Mouse (Mus musculus) bone marrow, adult 2 months (tissue): ENCODE results near the gene Tmem169. TPM values are rescaled to one million over a fixed set of nuclear protein-coding genes. Genes with fewer than 3 reads are reported as not detected.
"Not testable (repeated sequence)": the region's sequence is repeated elsewhere in the genome, so short reads cannot be mapped to it uniquely, and the experiment has no call there.

ENCODE experiments used
- H3K27ac ChIP-seq: fragments of 200-500 bp; 2 replicates; pipeline ENCODE4 v1.5.1; 2012; ENCODE audit warnings: low read depth, mild to moderate bottlenecking, control low read depth, inconsistent platforms, low read length; ENCODE audit not compliant: control insufficient read depth, poor library complexity, insufficient read depth
- H3K4me1 ChIP-seq: fragments of 200-500 bp; 2 replicates; pipeline ENCODE4 v1.6.1; 2011; ENCODE audit warnings: low read length; ENCODE audit not compliant: control insufficient read depth, insufficient read depth
- H3K4me3 ChIP-seq: fragments of 200-500 bp; replicated peaks from 2 replicates; pipeline ENCODE3; 2011; ENCODE audit warnings: mild to moderate bottlenecking, low read depth, low read length, control low read depth; ENCODE audit not compliant: control insufficient read depth
- CTCF ChIP-seq: fragments of 200-500 bp; IDR thresholded peaks from 2 replicates; pipeline ENCODE4 v1.5.1; 2011; ENCODE audit warnings: low read length, control low read depth; ENCODE audit not compliant: control insufficient read depth, insufficient read depth
- POLR2A ChIP-seq: fragments of 200-500 bp; IDR thresholded peaks from 2 replicates; pipeline ENCODE4 v1.6.1; 2011; ENCODE audit warnings: low read depth, mild to moderate bottlenecking, control low read depth, low read length, borderline replicate concordance; ENCODE audit not compliant: control insufficient read depth
- WGBS: fragments of 180-500 bp; shearing (Covaris S2); methylation state at CpG from one replicate; pipeline ENCODE4 v1.1.7; 2018; 5-methylcytosine and 5-hydroxymethylcytosine counted together
- polyA plus RNA-seq: library from polyadenylated mRNA; stranded (reverse); fragments of >200 nt; gene quantifications from 2 replicates; pipeline ENCODE4 v1.2.4, GENCODE M21; 2011; ENCODE audit warnings: low replicate concordance; ENCODE audit not compliant: missing spikeins, insufficient read depth, insufficient read length

The Tmem169 gene
- polyA plus RNA-seq, 1 experiment = 1.0 TPM

GRCm38 (mm10) chr1:72244317-72245036 lies 39.7 kb upstream of the Tmem169 start:
- WGBS = 2% methylated on average over 12 of the region's 12 CpGs
- H3K4me1 ChIP-seq = no peaks in the 10 kb centered on the region; the same call in 1 of the 2 replicates
- no peak overlapping the region; the same call in 1 of the 2 replicates for H3K27ac ChIP-seq
- TF ChIP-seq POLR2A = no peak
- TF ChIP-seq CTCF = no peak
- no peak overlapping the region for H3K4me3 ChIP-seq

- 77% methylated on average over 9 of the region's 9 CpGs for WGBS
- not testable (repeated sequence) for H3K27ac ChIP-seq, H3K4me1 ChIP-seq, H3K4me3 ChIP-seq
Observed at GRCm38 (mm10) chr1:72248226-72248737, 35.9 kb upstream of the Tmem169 start.

- TF ChIP-seq POLR2A = no peak
- TF ChIP-seq CTCF = no peak
- no peak overlapping the region for H3K4me3 ChIP-seq
- whole genome bisulfite sequencing = 89% methylated on average over 1 of the region's 1 CpGs
- H3K4me1 ChIP-seq = no peaks in the 10 kb centered on the region; the same call in 1 of the 2 replicates
- H3K27ac ChIP-seq = no peak overlapping the region
Observed at GRCm38 (mm10) chr1:72251806-72252205, 32.4 kb upstream of the Tmem169 start.

- Histone ChIP-seq H3K4me1 (no peaks in the 10 kb centered on the region; the same call in 1 of the 2 replicates), H3K27ac (no peak overlapping the region; the same call in 1 of the 2 replicates), H3K4me3 (peak overlapping the region; percentile 12)
- no peak for TF ChIP-seq CTCF
- no peak for TF ChIP-seq POLR2A
- whole genome bisulfite sequencing = 28% methylated on average over 11 of the region's 11 CpGs
Observed at GRCm38 (mm10) chr1:72253881-72254491, 30.2 kb upstream of the Tmem169 start.

GRCm38 (mm10) chr1:72254545-72255061 lies 29.6 kb upstream of the Tmem169 start:
- Histone ChIP-seq H3K4me3 (peak overlapping the region; percentile 72), H3K27ac (peak overlapping the region; percentile 84), H3K4me1 (no peaks in the 10 kb centered on the region; the same call in 1 of the 2 replicates)
- under 1% methylated on average over 35 of the region's 35 CpGs for WGBS
- peak; percentile 77 for TF ChIP-seq POLR2A
- peak; percentile 18; the same call in 1 of the 2 replicates for TF ChIP-seq CTCF

GRCm38 (mm10) chr1:72255062-72255853 lies 28.9 kb upstream of the Tmem169 start:
- Histone ChIP-seq H3K4me3 (no peak overlapping the region), H3K4me1 (no peaks in the 10 kb centered on the region; the same call in 1 of the 2 replicates), H3K27ac (0 out of 2 replicates have a peak overlapping the region, but pooled peaks have one; percentile 2)
- WGBS = 9% methylated on average over 15 of the region's 15 CpGs
- no peak for TF ChIP-seq POLR2A

GRCm38 (mm10) chr1:72255854-72256175 lies 28.4 kb upstream of the Tmem169 start:
- H3K4me1 ChIP-seq = no peaks in the 10 kb centered on the region; the same call in 1 of the 2 replicates
- no peak overlapping the region for H3K27ac ChIP-seq
- TF ChIP-seq CTCF (no peak), POLR2A (no peak)
- WGBS = 58% methylated on average over 11 of the region's 11 CpGs
- H3K4me3 ChIP-seq = no peak overlapping the region
